Mouse (Mus musculus) liver, embryonic 13.5 days (tissue): ENCODE measurements at regions not wholly inside any gene's neighbourhood (a gene's known extent, or its start where the extent isn't known, plus 50 kb on each side); places are given as distances from the start of the nearest gene placed in this dataset.

Experiments used
- ATAC-seq: fragments of 200-750 bp; cut with Nextera tagmentation; 2 replicates; pipeline ENCODE4 v1.8.0; 2017; ENCODE audit warnings: low read depth, mild to moderate bottlenecking, moderate number of reproducible peaks, moderate library complexity
- DNase-seq: peaks from one replicate; pipeline ENCODE4 v3.0.0; 2022
- H3K27ac ChIP-seq: fragments of 300-500 bp; sonication (generic); 2 replicates; pipeline ENCODE4 v1.5.1; 2015; ENCODE audit warnings: moderate library complexity, mild to moderate bottlenecking, inconsistent platforms
- H3K27me3 ChIP-seq: fragments of 300-500 bp; sonication (generic); 2 replicates; pipeline ENCODE4 v1.6.1; 2015; ENCODE audit warnings: mild to moderate bottlenecking, inconsistent platforms
- H3K36me3 ChIP-seq: fragments of 300-500 bp; sonication (generic); 2 replicates; pipeline ENCODE4 v1.6.1; 2015; ENCODE audit warnings: mild to moderate bottlenecking, inconsistent platforms
- H3K4me1 ChIP-seq: fragments of 300-500 bp; sonication (generic); replicated peaks from 2 replicates; pipeline ENCODE4 v1.6.1; 2015; ENCODE audit warnings: inconsistent platforms
- H3K4me2 ChIP-seq: fragments of 300-500 bp; sonication (generic); 2 replicates; pipeline ENCODE4 v1.6.1; 2015; ENCODE audit warnings: inconsistent platforms, mild to moderate bottlenecking, moderate library complexity
- H3K4me3 ChIP-seq: fragments of 300-500 bp; sonication (generic); replicated peaks from 2 replicates; pipeline ENCODE4 v1.5.1; 2015; ENCODE audit warnings: mild to moderate bottlenecking, inconsistent platforms
- H3K9ac ChIP-seq: fragments of 300-500 bp; sonication (generic); 2 replicates; pipeline ENCODE4 v1.6.1; 2015; ENCODE audit warnings: mild to moderate bottlenecking, inconsistent platforms
- H3K9me3 ChIP-seq: fragments of 300-500 bp; sonication (generic); replicated peaks from 2 replicates; pipeline ENCODE4 v1.6.1; 2016; ENCODE audit warnings: inconsistent platforms
- WGBS: fragments of 180-500 bp; shearing (Covaris S2); methylation state at CpG from one replicate; pipeline ENCODE4 v1.1.7; 2015; ENCODE audit not compliant: insufficient replicate concordance; 5-methylcytosine and 5-hydroxymethylcytosine counted together

GRCm38 (mm10) chr10:95622879-95623517 lies 50.3 kb downstream of the Anapc15-ps start:
- H3K27ac ChIP-seq: no peak overlapping the region; the same call in 1 of the 2 replicates
- no peak for DNase-seq
- WGBS: 37% methylated on average over 2 of the region's 2 CpGs

GRCm38 (mm10) chr10:95620796-95621195 lies 52.5 kb downstream of the Anapc15-ps start:
- no peak for DNase-seq

More at GRCm38 (mm10) chr10:95622879-95623517, 50.3 kb downstream of the Anapc15-ps start:
- Histone ChIP-seq H3K4me2 (no peak overlapping the region), H3K9me3 (no peaks in the 10 kb centered on the region), H3K36me3 (no peaks in the 10 kb centered on the region), H3K4me3 (no peak overlapping the region), H3K27me3 (no peaks in the 10 kb centered on the region), H3K9ac (no peak overlapping the region), H3K4me1 (peaks cover 6% of the 10 kb centered on the region; the same call in 1 of the 2 replicates)
- ATAC-seq: peak; percentile 65

GRCm38 (mm10) chr10:95619601-95620000 lies 53.6 kb downstream of the Anapc15-ps start:
- H3K9ac ChIP-seq: no peak overlapping the region
- no peak overlapping the region for H3K27ac ChIP-seq
- WGBS: 57% methylated on average over 10 of the region's 10 CpGs
- no peak overlapping the region for H3K4me3 ChIP-seq
- ATAC-seq (no peak), DNase-seq (no peak)
- no peaks in the 10 kb centered on the region for H3K9me3 ChIP-seq
- H3K27me3 ChIP-seq: peaks cover 5% of the 10 kb centered on the region; the same call in 1 of the 2 replicates
- no peak overlapping the region for H3K4me2 ChIP-seq
- 0 out of 2 replicates have a peak, but pooled peaks cover 3% of the 10 kb centered on the region for H3K4me1 ChIP-seq
- H3K36me3 ChIP-seq: no peaks in the 10 kb centered on the region

More at GRCm38 (mm10) chr10:95620796-95621195, 52.5 kb downstream of the Anapc15-ps start:
- H3K4me2 ChIP-seq: no peak overlapping the region
- ATAC-seq: no peak
- 75% methylated on average over 3 of the region's 3 CpGs for WGBS
- no peaks in the 10 kb centered on the region for H3K9me3 ChIP-seq
- H3K9ac ChIP-seq: no peak overlapping the region
- H3K36me3 ChIP-seq: no peaks in the 10 kb centered on the region
- H3K4me1 ChIP-seq: peaks cover 3% of the 10 kb centered on the region; the same call in 1 of the 2 replicates
- H3K4me3 ChIP-seq: no peak overlapping the region
- H3K27ac ChIP-seq: no peak overlapping the region
- peaks cover 5% of the 10 kb centered on the region; the same call in 1 of the 2 replicates for H3K27me3 ChIP-seq

GRCm38 (mm10) chr10:95618451-95619079 lies 54.6 kb upstream of the Nudt4 start:
- Histone ChIP-seq H3K9ac (no peak overlapping the region), H3K4me1 (0 out of 2 replicates have a peak, but pooled peaks cover under 1% of the 10 kb centered on the region), H3K36me3 (no peaks in the 10 kb centered on the region), H3K4me3 (no peak overlapping the region), H3K27ac (no peak overlapping the region), H3K9me3 (no peaks in the 10 kb centered on the region), H3K27me3 (peaks cover 5% of the 10 kb centered on the region; the same call in 1 of the 2 replicates), H3K4me2 (no peak overlapping the region)
- WGBS: 73% methylated on average over 9 of the region's 9 CpGs
- DNase-seq (no peak), ATAC-seq (no peak)

- no peaks in the 10 kb centered on the region for H3K9me3 ChIP-seq
- no peak overlapping the region for H3K4me3 ChIP-seq
- no peak for ATAC-seq
- H3K4me1 ChIP-seq: no peaks in the 10 kb centered on the region
- peaks cover 5% of the 10 kb centered on the region; the same call in 1 of the 2 replicates for H3K27me3 ChIP-seq
- DNase-seq: no peak
- H3K36me3 ChIP-seq: no peaks in the 10 kb centered on the region
- no peak overlapping the region for H3K4me2 ChIP-seq
- 57% methylated on average over 5 of the region's 5 CpGs for WGBS
- H3K9ac ChIP-seq: no peak overlapping the region
- no peak overlapping the region for H3K27ac ChIP-seq
Measured at GRCm38 (mm10) chr10:95616821-95617220, 52.9 kb upstream of the Nudt4 start.

GRCm38 (mm10) chr10:95615849-95616650 lies 52.1 kb upstream of the Nudt4 start:
- Histone ChIP-seq H3K4me2 (no peak overlapping the region), H3K9ac (no peak overlapping the region), H3K27ac (no peak overlapping the region), H3K9me3 (no peaks in the 10 kb centered on the region), H3K4me3 (no peak overlapping the region), H3K4me1 (0 out of 2 replicates have a peak, but pooled peaks cover 2% of the 10 kb centered on the region), H3K27me3 (peaks cover 5% of the 10 kb centered on the region; the same call in 1 of the 2 replicates), H3K36me3 (no peaks in the 10 kb centered on the region)
- DNase-seq: no peak
- no peak for ATAC-seq
- WGBS: 64% methylated on average over 25 of the region's 25 CpGs
